Mouse (Mus musculus) heart, adult 8-10 months (tissue): ENCODE data around the gene Clstn3. TPM values are rescaled to one million over a fixed set of nuclear protein-coding genes. Genes with fewer than 3 reads are reported as not detected.
A peak's percentile ranks its signal among the peaks of the same experiment; 100 is the strongest.
"Not testable (repeated sequence)": the region's sequence is repeated elsewhere in the genome, so short reads cannot be mapped to it uniquely, and the experiment has no call there.

Source experiments
- DNase-seq: peaks from one replicate; pipeline ENCODE4 v3.0.0; 2022; ENCODE audit warnings: low spot score
- total RNA-seq, 4 experiments: library from RNA; stranded (reverse); gene quantifications; 2 replicates each; pipeline ENCODE4 v1.2.4; 2022

The Clstn3 gene
- total RNA-seq, 4 experiments from 2014 or later, result 0.24 to 1.4 (median 0.56) TPM

GRCm38 (mm10) chr6:124448959-124449667, 15.5 kb downstream of the Clstn3 start:
- no peak for DNase-seq

DNA sequence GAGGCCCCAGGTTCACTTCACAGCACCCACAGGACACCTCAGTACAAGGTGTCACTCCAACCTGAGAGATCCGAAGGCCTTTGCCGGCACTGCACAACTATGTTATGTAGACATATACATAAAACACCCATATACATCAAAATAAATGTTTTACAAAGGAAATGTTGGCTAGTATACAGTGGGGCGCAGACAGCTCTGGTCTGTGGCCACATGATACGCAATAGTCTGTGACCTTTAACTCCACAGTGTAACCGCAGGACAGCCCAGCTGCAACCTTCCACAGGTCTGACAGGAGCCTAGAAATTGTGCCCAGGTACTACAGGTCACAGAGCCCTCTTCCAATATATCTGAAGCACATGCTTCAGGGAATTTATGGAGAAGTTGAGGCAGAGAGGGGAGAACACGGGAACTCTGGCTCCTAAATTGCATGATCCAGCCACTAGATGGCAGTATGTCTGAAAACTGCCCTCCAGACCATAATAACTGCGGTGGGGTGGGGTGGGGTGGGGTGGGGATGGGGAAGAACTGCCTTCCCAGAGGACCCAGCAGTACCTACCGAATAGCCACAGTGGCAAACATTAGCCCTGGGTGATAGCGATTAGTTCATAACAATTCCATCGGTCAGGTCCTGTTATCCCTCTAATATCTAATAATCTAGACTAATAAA, 16.3 kb downstream of the Clstn3 start:
- no peak for DNase-seq

GRCm38 (mm10) chr6:124447356-124447755, 17.2 kb downstream of the Clstn3 start:
- DNase-seq, result no peak

DNA sequence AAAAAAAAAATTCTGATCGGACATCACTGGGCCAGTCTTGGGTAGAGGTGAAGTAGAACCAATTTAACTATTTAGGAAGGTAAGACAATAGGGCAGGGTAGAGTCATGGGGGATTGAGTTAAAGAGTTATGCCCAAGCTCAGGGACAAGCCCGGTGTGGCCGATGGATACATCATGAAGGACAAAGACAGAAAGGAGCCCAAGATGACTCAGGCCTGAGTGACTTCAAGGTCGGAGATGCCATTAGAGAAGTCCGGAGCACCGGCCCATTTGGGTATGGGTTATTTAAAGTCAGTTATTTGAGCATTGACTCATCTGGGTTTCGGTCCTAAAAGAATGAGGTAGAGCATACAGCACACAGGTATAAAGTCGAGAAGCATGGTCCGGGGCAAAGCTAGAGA, 18.1 kb downstream of the Clstn3 start:
- DNase-seq, result no peak

GRCm38 (mm10) chr6:124446024-124446423, 18.6 kb downstream of the Clstn3 start:
- no peak for DNase-seq

- DNase-seq, result no peak
Measured at GRCm38 (mm10) chr6:124443338-124443737, 21.3 kb downstream of the Clstn3 start.

DNA sequence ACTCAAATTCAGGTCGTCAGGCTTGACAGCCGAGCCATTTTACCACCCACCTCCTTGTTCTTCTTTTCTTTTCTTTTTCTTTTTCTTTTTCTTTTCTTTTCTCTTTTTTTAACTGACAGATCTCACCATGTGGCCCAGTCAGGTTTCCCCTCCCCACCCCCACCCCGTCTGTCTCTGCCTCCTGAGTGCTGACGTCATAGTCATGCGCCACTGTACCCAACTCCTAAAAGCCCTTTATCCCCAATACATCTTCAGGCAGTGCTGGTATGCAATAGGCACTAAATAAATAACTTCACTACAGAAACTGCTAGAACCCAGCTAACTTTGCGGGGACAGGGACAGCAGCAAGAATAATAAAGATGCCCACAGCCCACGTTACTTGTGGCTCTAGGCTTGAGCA, 28.3 kb downstream of the Clstn3 start:
- no peak for DNase-seq

DNA sequence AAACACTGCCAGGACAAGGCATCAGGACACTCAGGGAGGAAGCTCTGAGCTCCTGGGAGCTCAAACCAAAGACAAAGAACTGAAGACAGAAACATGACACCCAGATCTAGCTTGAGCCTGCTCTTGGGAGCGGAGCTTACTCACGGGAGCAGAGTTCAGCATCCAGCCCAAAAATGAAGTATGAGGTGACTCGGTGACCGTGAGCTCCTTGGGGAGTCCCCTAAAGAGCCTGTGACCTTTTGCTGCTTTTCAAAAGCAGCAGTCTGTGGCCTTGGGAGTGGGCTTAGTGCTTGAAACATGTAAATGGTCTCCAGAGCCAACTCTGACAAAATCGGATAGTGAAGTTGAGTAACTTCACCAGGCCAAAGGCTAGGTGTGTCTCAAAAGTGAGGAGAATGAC, 29.4 kb downstream of the Clstn3 start:
- DNase-seq, result no peak

DNA sequence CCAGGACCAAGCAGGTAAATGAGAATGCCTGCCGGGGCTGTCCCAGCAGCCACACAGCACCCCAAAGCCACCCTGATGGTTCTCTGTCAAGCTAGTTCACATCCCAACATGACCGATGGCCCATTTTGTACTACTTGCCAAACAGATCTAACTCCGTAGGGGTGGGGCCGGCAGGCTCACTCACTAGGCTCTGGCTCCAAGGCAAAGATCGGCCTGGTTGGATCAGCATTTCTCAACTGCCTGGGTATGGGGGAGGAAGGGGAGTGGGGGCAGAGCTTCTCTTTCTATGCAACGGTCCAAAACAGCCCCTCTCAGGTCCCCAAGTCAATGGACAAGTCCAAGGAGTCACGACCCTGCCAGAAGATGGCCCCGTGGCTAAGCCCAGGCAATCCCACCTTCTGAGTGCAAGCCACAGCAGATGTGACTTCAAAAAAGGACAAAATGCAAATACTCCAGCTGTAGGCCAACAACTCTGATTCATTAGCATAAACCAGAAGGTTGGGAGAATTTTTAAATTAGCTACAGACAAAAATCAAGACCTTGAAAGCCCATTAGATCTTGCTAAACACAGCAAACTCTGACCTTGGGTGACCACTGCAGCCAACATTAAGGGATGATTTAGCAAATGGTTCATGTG, 30.8 kb downstream of the Clstn3 start:
- DNase-seq, result no peak

DNA sequence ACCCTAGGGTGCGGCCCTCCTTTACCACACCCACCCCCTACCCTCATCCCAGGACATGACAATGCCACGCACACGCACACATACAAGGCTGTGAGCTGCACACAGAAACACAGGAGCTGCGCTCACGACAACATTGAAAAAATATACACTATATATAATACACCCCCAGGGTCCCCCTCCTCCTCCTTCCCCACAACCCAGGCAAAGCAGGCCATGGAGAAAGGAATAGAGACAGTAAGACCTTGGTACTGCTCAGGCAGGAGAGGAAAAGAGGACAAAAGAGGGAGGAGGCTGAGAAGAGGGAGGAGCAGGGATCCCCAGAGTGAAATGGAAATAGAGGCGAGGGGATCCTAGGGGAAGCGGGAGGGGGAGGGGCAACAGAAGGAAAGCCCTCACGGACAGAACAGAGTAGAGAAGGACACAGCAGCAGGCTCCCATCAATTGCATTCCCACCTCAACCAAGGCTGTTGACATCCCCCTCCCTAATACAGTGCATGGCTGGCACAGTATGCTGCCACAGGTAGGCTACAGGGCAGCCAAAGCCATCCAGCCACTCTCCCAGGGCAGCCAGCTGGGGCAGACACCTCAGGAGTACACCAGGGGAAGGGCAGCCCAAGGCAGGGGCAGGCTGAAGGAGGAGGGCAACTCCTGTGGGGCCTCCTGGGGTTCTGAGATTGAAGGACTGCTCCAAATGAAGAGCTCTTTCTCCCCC, 33.7 kb downstream of the Clstn3 start:
- no peak for DNase-seq

DNA sequence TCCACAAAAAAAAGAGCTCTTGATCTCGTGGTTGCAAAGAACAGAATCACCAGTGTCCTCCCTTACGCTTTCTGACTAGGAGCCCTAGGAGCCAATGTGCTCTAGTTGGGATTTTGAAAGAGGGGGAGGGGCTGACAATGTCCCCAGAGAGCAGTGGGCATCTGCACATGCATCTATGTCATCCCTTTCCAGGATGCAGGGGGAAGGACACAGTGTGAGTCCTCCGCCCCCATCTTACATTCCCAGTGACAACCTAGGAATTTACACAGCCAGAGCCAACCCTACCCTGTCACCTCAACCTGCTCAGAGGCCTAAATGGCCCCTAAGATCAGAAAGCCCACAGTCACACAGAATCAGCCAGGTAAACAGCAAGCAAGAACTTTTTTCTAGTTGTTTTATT, 34.2 kb downstream of the Clstn3 start:
- DNase-seq, result no peak

- DNase-seq, result no peak
Measured at GRCm38 (mm10) chr6:124427791-124428576, 36.6 kb downstream of the Clstn3 start.

- no peak for DNase-seq
Measured at GRCm38 (mm10) chr6:124427289-124427688, 37.3 kb downstream of the Clstn3 start.

GRCm38 (mm10) chr6:124426604-124427003, 38.0 kb downstream of the Clstn3 start:
- DNase-seq, result no peak

- DNase-seq, result no peak
Measured at GRCm38 (mm10) chr6:124425523-124425922, 39.1 kb downstream of the Clstn3 start.

- not testable (repeated sequence) for DNase-seq
Measured at GRCm38 (mm10) chr6:124425042-124425441, 39.6 kb downstream of the Clstn3 start.

GRCm38 (mm10) chr6:124424068-124424498, 40.5 kb downstream of the Clstn3 start:
- DNase-seq, result no peak

DNA sequence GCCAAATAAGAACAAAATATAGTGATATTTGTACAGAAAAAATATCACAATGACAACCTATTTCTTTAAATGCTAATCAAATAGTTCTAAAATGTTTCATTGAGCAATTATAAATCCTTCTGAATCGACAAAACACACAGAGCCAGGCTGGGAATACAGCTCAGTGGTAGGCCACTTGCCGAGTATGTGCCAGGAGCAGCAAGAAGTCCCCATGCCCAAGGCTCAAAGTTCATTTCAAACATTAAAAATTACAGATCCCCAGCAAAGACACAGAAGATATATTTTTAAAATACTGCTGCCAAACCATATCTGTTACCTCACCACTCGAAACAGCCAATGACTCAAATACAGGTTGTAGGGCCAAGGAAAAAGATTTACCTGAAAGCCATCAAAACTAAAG, 45.9 kb downstream of the Clstn3 start:
- no peak for DNase-seq

DNA sequence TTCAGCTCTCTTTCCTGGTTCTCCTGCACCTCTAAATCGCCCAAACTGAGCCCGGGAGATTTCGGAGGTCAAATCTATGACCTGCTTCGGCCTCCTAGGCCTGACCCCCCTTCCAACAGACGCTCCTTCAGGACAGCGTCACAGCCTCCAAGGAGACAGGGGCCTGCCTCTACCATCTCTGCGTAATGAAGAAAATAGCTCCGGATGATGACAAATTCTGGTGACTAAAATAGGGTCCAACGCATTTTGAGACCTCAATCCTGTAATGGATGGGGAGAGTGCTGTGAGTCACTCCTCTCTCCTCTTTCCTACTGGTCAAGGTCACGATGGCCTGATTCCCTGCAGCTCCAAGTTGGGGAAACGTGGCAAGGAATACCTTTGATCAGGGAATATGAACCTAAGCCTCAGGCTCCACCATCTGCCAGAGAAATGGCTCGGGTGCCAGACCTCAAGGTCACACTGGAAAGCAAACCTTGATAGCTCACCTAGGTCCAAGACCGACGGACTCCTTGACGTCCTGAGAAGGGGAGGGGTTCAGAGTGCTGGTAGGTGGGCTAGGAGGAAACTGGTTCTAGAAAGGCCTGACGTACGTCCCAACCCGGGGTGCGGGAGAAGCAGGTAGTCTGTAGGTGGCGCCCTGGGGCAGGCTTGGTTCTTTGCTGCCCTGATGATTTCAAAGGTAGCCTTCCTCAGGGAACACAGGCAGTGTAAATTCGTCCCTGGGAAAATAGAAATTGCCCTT, 49.1 kb downstream of the Clstn3 start:
- DNase-seq, result peak; percentile 77

DNA sequence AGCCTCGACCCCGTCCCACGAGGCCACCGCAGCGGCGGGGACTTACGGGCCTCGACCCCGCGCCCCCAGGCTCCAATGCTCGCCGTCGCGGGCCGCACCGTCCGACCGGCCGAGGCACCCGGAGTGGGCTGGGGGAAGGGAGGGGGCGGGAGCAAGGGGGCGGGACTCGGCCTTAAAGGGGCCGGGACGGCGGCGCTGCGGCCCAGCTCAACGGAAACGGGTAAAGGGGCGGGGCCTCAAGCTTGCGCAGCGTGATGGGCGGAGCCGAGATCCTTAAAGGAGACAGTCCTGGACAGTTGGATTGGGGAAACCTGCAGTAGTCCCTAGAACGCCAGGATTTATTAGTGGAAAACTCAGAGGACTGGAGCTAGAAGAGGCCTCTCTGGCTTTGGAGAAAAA, 49.7 kb downstream of the Clstn3 start, which contains the start of gene Pex5:
TSS of gene Pex5 (minus strand) at position 141 of the 399 bp plus-strand sequence.
- peak; percentile 97 for DNase-seq
